Mouse (Mus musculus) bone marrow macrophage, adult 2 months (primary cell): ENCODE measurements around the gene Fam234a.
"Not testable (repeated sequence)": the region's sequence is repeated elsewhere in the genome, so short reads cannot be mapped to it uniquely, and the experiment has no call there.

Source experiments
- CTCF ChIP-seq: IDR thresholded peaks from 2 replicates; pipeline ENCODE4 v1.5.1; 2012; ENCODE audit warnings: low read depth, mild to moderate bottlenecking, low read length, moderate library complexity
- POLR2A ChIP-seq: IDR thresholded peaks from 2 replicates; pipeline ENCODE4 v1.6.1; 2012; ENCODE audit warnings: mild to moderate bottlenecking, low read depth, low read length, borderline replicate concordance

GRCm38 (mm10) chr17:26191486-26191885 lies 52.6 kb downstream of the Fam234a start:
- not testable (repeated sequence) for TF ChIP-seq CTCF, POLR2A
